Mouse (Mus musculus) forebrain, embryonic 13.5 days (tissue): Measurements from ENCODE around the gene Atrnl1. TPM values are rescaled to one million over a fixed set of nuclear protein-coding genes. Genes with fewer than 3 reads are reported as not detected.

Source experiments
- ATAC-seq: fragments of 200-750 bp; cut with Nextera tagmentation; 2 replicates; pipeline ENCODE4 v1.8.0; 2017
- H3K27ac ChIP-seq: fragments of 300-500 bp; sonication (generic); 2 replicates; pipeline ENCODE4 v1.5.1; 2015; ENCODE audit warnings: inconsistent platforms, mild to moderate bottlenecking, moderate library complexity
- H3K27me3 ChIP-seq: fragments of 300-500 bp; sonication (generic); 2 replicates; pipeline ENCODE4 v1.6.1; 2015; ENCODE audit warnings: mild to moderate bottlenecking, inconsistent platforms
- H3K36me3 ChIP-seq: fragments of 300-500 bp; sonication (generic); 2 replicates; pipeline ENCODE4 v1.6.1; 2015; ENCODE audit warnings: mild to moderate bottlenecking, inconsistent platforms; ENCODE audit not compliant: poor library complexity, severe bottlenecking
- H3K4me1 ChIP-seq: fragments of 300-500 bp; sonication (generic); 2 replicates; pipeline ENCODE4 v1.6.1; 2015; ENCODE audit warnings: inconsistent platforms
- H3K4me2 ChIP-seq: fragments of 300-500 bp; sonication (generic); 2 replicates; pipeline ENCODE4 v1.6.1; 2015; ENCODE audit warnings: inconsistent platforms, mild to moderate bottlenecking, moderate library complexity
- H3K4me3 ChIP-seq: fragments of 300-500 bp; sonication (generic); 2 replicates; pipeline ENCODE4 v1.5.1; 2015; ENCODE audit warnings: mild to moderate bottlenecking, inconsistent platforms
- H3K9ac ChIP-seq: fragments of 300-500 bp; sonication (generic); 2 replicates; pipeline ENCODE4 v1.6.1; 2015; ENCODE audit warnings: mild to moderate bottlenecking, inconsistent platforms
- H3K9me3 ChIP-seq: fragments of 300-500 bp; sonication (generic); replicated peaks from 2 replicates; pipeline ENCODE4 v1.6.1; 2016; ENCODE audit warnings: inconsistent platforms
- WGBS: fragments of 180-500 bp; shearing (Covaris S2); methylation state at CpG from one replicate; pipeline ENCODE4 v1.1.7; 2015; 5-methylcytosine and 5-hydroxymethylcytosine counted together
- polyA plus RNA-seq: library from polyadenylated mRNA; unstranded; fragments of >200 nt; fragmentation: Nextera tagmentation; extraction: Ambion mirVana; gene quantifications from 2 replicates; pipeline ENCODE4 v1.2.1, GENCODE M21; 2015

Atrnl1 gene
- polyA plus RNA-seq, 1 experiment from 2014 or later = 5.1 TPM

- Histone ChIP-seq H3K4me2 (no peak overlapping the region), H3K4me3 (no peak overlapping the region), H3K27me3 (no peaks in the 10 kb centered on the region), H3K9ac (no peak overlapping the region), H3K27ac (no peak overlapping the region), H3K36me3 (no peaks in the 10 kb centered on the region), H3K9me3 (no peaks in the 10 kb centered on the region), H3K4me1 (no peaks in the 10 kb centered on the region)
- WGBS = 87% methylated on average over 5 of the region's 5 CpGs
- ATAC-seq = no peak
These were observed 19.9 kb upstream of the Atrnl1 start for GRCm38 (mm10) chr19:57590895-57591294.

DNA sequence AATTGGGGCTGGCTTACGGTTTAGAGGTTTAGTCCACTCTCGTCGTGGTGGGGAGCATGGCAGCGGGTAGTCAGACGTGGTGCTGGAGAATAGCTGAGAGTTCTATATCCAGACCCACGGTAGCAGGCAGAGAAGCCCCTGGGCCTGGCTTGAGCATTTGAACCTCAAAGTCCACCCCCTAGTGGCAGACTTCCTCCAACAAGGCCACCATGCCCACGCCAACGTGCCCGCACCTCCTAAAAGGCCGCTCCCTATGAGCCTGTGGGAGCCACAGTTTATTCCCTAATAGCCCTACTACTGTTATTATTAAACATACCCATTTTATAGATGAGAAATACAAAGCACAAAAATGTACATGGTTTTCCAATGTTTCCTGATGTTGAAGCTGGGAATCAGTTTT, 19.2 kb upstream of the Atrnl1 start:
- ATAC-seq = no peak
- H3K27me3 ChIP-seq = no peaks in the 10 kb centered on the region
- H3K27ac ChIP-seq = no peak overlapping the region
- no peaks in the 10 kb centered on the region for H3K9me3 ChIP-seq
- no peak overlapping the region for H3K9ac ChIP-seq
- H3K4me2 ChIP-seq = no peak overlapping the region
- no peak overlapping the region for H3K4me3 ChIP-seq
- H3K4me1 ChIP-seq = no peaks in the 10 kb centered on the region
- H3K36me3 ChIP-seq = no peaks in the 10 kb centered on the region
- 80% methylated on average over 10 of the region's 10 CpGs for WGBS

DNA sequence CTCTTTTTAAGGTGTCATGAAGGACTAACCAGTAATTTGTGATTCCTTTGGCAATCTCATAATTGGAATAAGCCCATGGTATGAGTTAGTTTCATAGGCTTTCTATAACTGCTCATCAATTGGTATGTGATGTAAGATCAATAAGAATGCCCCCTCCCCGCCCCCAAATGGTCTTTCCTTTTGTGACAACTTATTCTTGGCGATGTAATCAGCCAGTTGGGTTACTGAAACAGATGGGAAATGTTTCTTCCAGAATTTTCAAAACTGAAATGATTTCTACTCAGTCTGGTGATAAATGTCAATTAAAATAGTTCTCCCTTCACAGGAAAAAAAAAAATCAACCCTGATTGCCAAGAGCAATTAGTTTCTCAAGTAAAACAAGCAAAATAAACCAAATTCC, 18.5 kb upstream of the Atrnl1 start:
- Histone ChIP-seq H3K4me2 (no peak overlapping the region), H3K27ac (no peak overlapping the region), H3K9ac (no peak overlapping the region), H3K9me3 (no peaks in the 10 kb centered on the region), H3K36me3 (no peaks in the 10 kb centered on the region), H3K4me3 (no peak overlapping the region), H3K27me3 (no peaks in the 10 kb centered on the region), H3K4me1 (no peaks in the 10 kb centered on the region)
- no peak for ATAC-seq
- 76% methylated on average over 2 of the region's 2 CpGs for WGBS

DNA sequence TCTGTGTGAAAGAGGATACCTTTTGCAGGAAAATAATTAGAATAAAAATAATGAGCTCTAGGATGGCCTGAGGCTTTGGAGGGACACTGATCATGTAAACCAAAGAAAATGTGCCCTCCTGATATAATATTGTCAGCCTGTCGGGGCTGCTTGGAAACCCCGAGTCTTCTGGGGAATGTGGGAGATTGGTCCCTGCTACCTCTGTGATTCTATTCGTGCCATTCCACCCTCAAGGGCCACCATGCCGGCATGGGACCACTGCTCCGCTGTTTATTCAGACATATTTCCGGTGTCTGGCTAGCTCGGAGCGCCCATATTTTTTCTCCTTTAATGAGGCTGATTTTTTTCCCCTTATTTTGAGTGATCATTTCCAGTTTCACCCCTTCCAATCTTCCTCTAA, 11.7 kb upstream of the Atrnl1 start:
- no peaks in the 10 kb centered on the region for H3K27me3 ChIP-seq
- no peak overlapping the region for H3K4me2 ChIP-seq
- H3K36me3 ChIP-seq = no peaks in the 10 kb centered on the region
- no peak overlapping the region for H3K4me3 ChIP-seq
- ATAC-seq = no peak
- no peak overlapping the region for H3K9ac ChIP-seq
- H3K9me3 ChIP-seq = no peaks in the 10 kb centered on the region
- peaks cover 14% of the 10 kb centered on the region for H3K4me1 ChIP-seq
- 60% methylated on average over 8 of the region's 8 CpGs for WGBS
- H3K27ac ChIP-seq = no peak overlapping the region

DNA sequence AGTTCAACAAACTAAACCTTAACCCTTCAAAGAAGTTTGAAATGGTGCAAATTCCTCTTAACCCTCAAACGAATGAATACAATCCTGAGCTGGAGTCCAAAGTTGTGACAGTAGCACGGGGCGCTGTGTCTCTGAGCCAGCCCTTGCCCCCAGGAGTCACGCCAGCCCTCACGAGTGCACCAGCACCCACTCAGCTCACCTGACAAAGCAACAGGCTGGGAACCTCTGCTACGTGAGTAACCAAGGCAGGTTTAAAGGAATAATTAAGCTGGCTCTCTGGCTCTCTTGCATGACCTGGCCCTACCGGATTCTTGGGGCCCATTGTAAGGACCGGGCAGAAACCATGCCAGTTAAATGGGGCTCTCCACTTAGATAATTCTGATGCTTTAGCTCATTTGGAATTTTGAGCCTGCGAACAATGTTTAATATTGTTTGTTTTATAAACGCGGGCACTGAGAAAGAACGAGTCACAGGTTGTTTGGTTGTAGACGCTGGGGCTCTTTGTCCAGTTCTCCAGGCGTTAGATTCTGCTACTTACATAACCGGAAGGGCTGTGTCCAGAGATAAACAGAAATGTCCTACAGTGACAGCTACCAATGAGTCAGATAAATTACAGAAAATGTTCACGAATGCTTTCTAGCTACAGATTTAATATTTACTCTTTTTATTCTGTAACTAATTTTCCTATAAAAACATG, 10.5 kb upstream of the Atrnl1 start:
- no peak for ATAC-seq
- H3K4me1 ChIP-seq = peaks cover 14% of the 10 kb centered on the region
- H3K4me2 ChIP-seq = no peak overlapping the region
- H3K36me3 ChIP-seq = no peaks in the 10 kb centered on the region
- H3K27me3 ChIP-seq = no peaks in the 10 kb centered on the region
- H3K27ac ChIP-seq = no peak overlapping the region
- no peaks in the 10 kb centered on the region for H3K9me3 ChIP-seq
- 59% methylated on average over 16 of the region's 16 CpGs for WGBS
- no peak overlapping the region for H3K9ac ChIP-seq
- no peak overlapping the region for H3K4me3 ChIP-seq

DNA sequence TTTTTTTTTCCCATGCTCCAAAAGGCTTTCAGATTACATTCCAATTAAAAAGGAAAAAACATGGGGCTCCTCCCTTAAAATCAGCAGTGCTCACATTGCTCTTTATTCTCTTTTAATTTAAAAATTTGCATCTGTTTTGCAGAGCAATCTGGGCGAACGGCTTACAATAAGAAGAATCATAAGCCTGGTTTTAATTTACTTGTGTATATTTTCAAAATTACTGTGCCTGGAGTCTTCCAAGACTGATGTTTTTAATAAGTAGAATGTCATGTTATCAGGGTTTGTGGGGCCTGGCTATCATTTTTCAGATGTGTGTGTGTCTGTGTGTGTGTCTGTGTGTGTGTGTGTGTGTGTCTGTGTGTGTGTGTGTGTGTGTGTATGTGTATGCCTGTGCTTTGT, 9.9 kb upstream of the Atrnl1 start:
- no peaks in the 10 kb centered on the region for H3K27me3 ChIP-seq
- peaks cover 14% of the 10 kb centered on the region for H3K4me1 ChIP-seq
- H3K36me3 ChIP-seq = no peaks in the 10 kb centered on the region
- no peaks in the 10 kb centered on the region for H3K9me3 ChIP-seq
- no peak for ATAC-seq
- H3K27ac ChIP-seq = no peak overlapping the region
- no peak overlapping the region for H3K9ac ChIP-seq
- 71% methylated on average over 2 of the region's 2 CpGs for WGBS
- no peak overlapping the region for H3K4me2 ChIP-seq
- H3K4me3 ChIP-seq = no peak overlapping the region

DNA sequence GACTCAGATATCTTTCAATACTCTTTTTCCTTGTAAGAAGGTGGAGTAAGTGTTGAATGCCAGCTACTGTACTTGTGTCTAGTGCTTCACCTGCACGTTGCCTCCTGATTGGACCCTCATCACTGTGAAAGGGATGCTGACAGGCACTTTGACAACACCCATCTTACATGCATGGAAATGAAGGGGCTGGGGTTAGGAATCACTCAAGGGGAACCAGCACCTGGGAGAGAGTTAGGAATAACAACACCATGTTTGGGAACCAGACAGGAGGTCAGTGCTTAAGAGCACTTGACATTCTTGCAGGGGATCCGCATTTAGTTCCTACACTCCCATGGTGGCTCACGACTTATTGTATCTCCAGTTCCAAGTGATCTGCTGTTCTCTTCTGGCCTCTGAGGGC, 7.2 kb upstream of the Atrnl1 start:
- no peaks in the 10 kb centered on the region for H3K9me3 ChIP-seq

DNA sequence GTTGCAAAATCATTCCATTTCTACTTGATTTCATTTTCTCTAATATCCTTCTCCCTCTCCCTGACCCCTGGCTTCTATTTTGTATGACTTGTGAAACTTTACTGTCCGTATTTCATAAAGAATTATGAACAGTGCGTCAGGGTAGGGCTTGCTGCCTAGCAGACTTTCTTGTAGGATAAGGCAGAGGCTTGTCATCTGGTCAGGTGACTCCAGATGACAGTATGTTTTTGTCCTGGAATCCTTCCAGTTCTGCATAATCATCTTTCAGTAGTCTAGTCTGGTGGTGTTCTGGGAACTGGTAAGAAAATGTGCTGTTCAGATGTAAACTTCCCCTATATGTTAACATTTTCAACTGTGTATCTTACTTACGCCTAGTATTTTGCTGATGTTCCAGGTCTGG, 4.9 kb upstream of the Atrnl1 start:
- H3K9me3 ChIP-seq = no peaks in the 10 kb centered on the region
- H3K4me3 ChIP-seq = no peak overlapping the region
- no peaks in the 10 kb centered on the region for H3K36me3 ChIP-seq
- no peak for ATAC-seq
- H3K4me2 ChIP-seq = no peak overlapping the region
- no peak overlapping the region for H3K27ac ChIP-seq
- H3K4me1 ChIP-seq = peaks cover 15% of the 10 kb centered on the region
- no peak overlapping the region for H3K9ac ChIP-seq
- 95% methylated on average over 3 of the region's 3 CpGs for WGBS
- H3K27me3 ChIP-seq = no peaks in the 10 kb centered on the region

More for the DNA sequence above, 7.2 kb upstream of the Atrnl1 start:
- 85% methylated on average over 3 of the region's 3 CpGs for WGBS
- Histone ChIP-seq H3K4me3 (no peak overlapping the region), H3K27ac (no peak overlapping the region), H3K27me3 (no peaks in the 10 kb centered on the region), H3K4me2 (no peak overlapping the region), H3K4me1 (peaks cover 16% of the 10 kb centered on the region), H3K9ac (no peak overlapping the region), H3K36me3 (no peaks in the 10 kb centered on the region)
- no peak for ATAC-seq

- Histone ChIP-seq H3K4me2 (no peak overlapping the region), H3K4me3 (no peak overlapping the region), H3K9ac (no peak overlapping the region), H3K36me3 (no peaks in the 10 kb centered on the region), H3K27ac (no peak overlapping the region), H3K4me1 (peaks cover 15% of the 10 kb centered on the region), H3K9me3 (no peaks in the 10 kb centered on the region), H3K27me3 (no peaks in the 10 kb centered on the region)
- WGBS = 92% methylated on average over 10 of the region's 10 CpGs
- no peak for ATAC-seq
These were observed 4.5 kb upstream of the Atrnl1 start for GRCm38 (mm10) chr19:57606351-57606750.

- Histone ChIP-seq H3K27ac (no peak overlapping the region), H3K9ac (peak overlapping the region; percentile 90), H3K4me2 (peak overlapping the region; percentile 93), H3K4me3 (peak overlapping the region; percentile 63), H3K36me3 (no peaks in the 10 kb centered on the region), H3K4me1 (peaks cover 35% of the 10 kb centered on the region), H3K27me3 (no peaks in the 10 kb centered on the region), H3K9me3 (no peaks in the 10 kb centered on the region)
- ATAC-seq = no peak
- 4% methylated on average over 12 of the region's 12 CpGs for WGBS
These were observed 1.3 kb upstream of the Atrnl1 start for GRCm38 (mm10) chr19:57609361-57610057.

DNA sequence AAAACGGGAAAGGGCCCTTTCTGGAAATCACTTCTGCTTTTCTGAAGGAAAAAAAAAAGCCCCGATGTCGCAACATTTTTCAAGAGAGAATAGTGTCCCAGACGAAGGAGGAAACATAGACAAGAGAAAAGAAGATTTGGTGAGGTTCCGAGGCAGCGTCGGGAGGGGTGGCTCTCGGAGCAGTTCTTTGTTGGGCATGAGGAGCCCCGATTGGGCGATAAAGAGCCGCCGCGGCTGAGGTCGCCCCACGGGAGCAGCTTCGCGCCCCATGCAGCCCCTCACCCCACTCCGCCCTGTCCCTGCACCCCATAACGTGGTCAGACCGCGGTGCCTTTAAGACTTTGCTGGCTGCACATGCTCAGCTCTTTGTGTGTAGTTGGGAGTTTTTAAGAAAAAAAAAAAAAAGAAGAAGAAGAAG, 767 bp upstream of the Atrnl1 start:
- Histone ChIP-seq H3K27ac (peak overlapping the region; percentile 95), H3K4me1 (peaks cover 35% of the 10 kb centered on the region), H3K4me2 (peak overlapping the region; percentile 93), H3K9me3 (no peaks in the 10 kb centered on the region), H3K4me3 (peak overlapping the region; percentile 63), H3K36me3 (no peaks in the 10 kb centered on the region), H3K9ac (peak overlapping the region; percentile 90), H3K27me3 (no peaks in the 10 kb centered on the region)
- WGBS = under 1% methylated on average over 21 of the region's 21 CpGs
- peak; percentile 43 for ATAC-seq

DNA sequence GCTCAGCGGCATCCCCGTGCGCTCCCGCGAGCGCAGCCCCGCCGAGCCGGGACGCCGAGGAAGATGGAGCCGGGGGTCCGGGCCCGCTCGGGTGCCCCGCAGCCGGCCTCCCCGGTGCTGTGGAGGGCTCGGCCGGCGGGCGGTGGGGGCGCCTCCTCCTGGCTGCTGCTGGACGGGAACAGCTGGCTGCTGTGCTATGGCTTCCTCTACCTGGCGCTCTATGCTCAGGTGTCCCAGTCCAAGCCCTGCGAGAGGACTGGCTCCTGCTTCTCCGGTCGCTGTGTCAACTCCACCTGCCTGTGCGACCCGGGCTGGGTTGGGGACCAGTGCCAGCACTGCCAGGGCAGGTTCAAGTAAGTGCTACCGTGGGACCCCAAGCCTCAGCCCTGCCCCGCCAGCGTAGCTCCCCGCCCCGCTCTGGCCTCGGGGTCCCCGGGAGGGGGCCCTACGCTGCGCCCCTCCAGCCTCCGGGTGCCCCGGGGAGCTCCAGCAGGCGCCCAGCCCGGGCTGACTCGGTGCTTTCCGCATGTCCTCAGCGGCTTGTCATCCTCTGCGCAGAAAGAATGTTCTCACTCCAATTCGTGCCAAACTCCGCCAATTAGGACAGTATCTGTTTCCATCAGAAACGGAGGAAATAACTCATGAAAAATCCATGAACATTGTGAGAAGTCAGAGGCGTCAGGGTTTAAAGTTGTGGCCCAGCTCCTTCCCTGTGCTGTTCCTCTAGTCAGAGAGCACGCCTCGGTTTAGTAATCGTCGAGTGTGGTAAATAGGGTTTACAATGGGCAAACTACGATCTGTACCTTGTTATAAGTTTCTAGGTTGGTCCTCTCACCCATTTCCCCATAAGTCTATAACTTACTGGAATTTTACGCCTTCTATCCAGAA, 701 bp downstream of the Atrnl1 start:
- WGBS = 1% methylated on average over 53 of the region's 57 CpGs
- peak; percentile 72 for ATAC-seq
- Histone ChIP-seq H3K9ac (peak overlapping the region; percentile 90), H3K36me3 (no peaks in the 10 kb centered on the region), H3K4me2 (peak overlapping the region; percentile 93), H3K4me3 (peak overlapping the region; percentile 63), H3K27me3 (no peaks in the 10 kb centered on the region), H3K27ac (peak overlapping the region; percentile 95), H3K9me3 (no peaks in the 10 kb centered on the region), H3K4me1 (peaks cover 38% of the 10 kb centered on the region)
